In the genomic region with DNA sequence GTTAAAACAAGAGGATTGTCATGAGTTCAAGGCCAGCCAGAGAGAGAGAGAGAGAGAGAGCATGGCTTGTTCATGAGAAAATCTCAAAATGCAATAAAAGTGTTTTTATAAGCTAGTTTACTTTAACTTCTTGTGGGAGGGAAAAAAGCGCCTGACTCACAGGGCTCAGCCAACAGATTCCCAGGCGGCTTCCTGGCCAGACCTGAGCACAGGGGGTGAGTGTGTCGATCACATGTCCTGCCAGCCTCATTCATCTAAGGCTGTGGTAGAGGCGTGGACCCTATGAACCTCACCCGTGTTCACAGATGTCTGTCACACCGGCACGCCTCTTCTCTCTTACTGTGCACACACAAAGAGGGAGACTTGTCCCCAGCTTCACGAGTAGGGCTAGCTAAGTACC, we compare ENCODE assay signal across 9 mouse cellular contexts.
DNase-seq lines count a peak whose midpoint lies in the region; ATAC-seq and TF ChIP-seq lines count a peak whose summit lies in the region.
"Had no signal": no experiment of that assay in that cellular context is flagged by ENCODE, and none has a peak within 500 bp of the region (broad histone marks: within the 10 kb centered on the region; RNA-seq: fewer than 3 reads in every experiment).

No protein-coding gene starts in this region.

- H3K79me2 ChIP-seq in heart, adult 2 months (replicated peaks; ENCODE audit: control insufficient read depth, insufficient read depth, low read length), result no peaks in the 10 kb centered on the region; the same call in 1 of the 2 replicates

- H3K27ac ChIP-seq in heart, adult 2 months, result peak overlapping the region; percentile 40
- peak overlapping the region; percentile 49 for H3K27ac ChIP-seq in neural tube, embryonic 13.5 days (replicated peaks)
- H3K27ac ChIP-seq: macrophage had no signal

- no peak for DNase-seq in heart, adult 2 months
- DNase-seq in heart, postnatal 25 days (ENCODE audit: low spot score), result no peak
- DNase-seq in neural tube, embryonic 10.5 days (ENCODE audit: extremely low spot score, low spot score), result no peak
- DNase-seq in kidney, postnatal 14 days, result peak; percentile 65
- DNase-seq in yolk sac, embryonic 10.5 days (ENCODE audit: low spot score), result peak; percentile 59
- DNase-seq in cerebellum, adult 9-11 months, result no peak
- DNase-seq in ovary, postnatal 14 days (ENCODE audit: low spot score), result no peak

- no peak for TF ChIP-seq POLR2A in heart, adult 2 months (IDR thresholded peaks at IDR 0.05; ENCODE audit: insufficient read depth, low read depth, low read length)

- no peak overlapping the region for H3K4me3 ChIP-seq in heart, adult 2 months
- no peak overlapping the region for H3K4me3 ChIP-seq in neural tube, embryonic 13.5 days

- intact Hi-C loops in heart, adult 2 months (cut with DNase I), result no loop called here
- intact Hi-C loops in heart, postnatal 25 days (cut with DNase I), result no loop called here

- H3K9me3 ChIP-seq in neural tube, embryonic 13.5 days, result no peaks in the 10 kb centered on the region

- TF ChIP-seq EP300 in heart, adult 2 months (IDR thresholded peaks at IDR 0.05; ENCODE audit: insufficient read depth, low read depth, low read length), result no peak

- H3K27me3 ChIP-seq in heart, adult 2 months (ENCODE audit: control insufficient read depth, insufficient read depth, low read length), result no peaks in the 10 kb centered on the region
- no peaks in the 10 kb centered on the region for H3K27me3 ChIP-seq in neural tube, embryonic 13.5 days

- WGBS in heart, adult 2 months, result 33% methylated on average over 8 of the region's 8 CpGs
- 75% methylated on average over 8 of the region's 8 CpGs for WGBS in neural tube, embryonic 13.5 days

- H3K4me2 ChIP-seq in neural tube, embryonic 13.5 days, result no peak overlapping the region

- peaks cover 23% of the 10 kb centered on the region for H3K36me3 ChIP-seq in heart, adult 2 months (ENCODE audit: control insufficient read depth, insufficient read depth, low read length)
- H3K36me3 ChIP-seq in neural tube, embryonic 13.5 days, result no peaks in the 10 kb centered on the region

- H3K9ac ChIP-seq in heart, adult 2 months (ENCODE audit: low read depth, low read length), result no peak overlapping the region
- H3K9ac ChIP-seq in neural tube, embryonic 13.5 days, result no peak overlapping the region

- no peak for ATAC-seq in neural tube, embryonic 13.5 days (ENCODE audit: low read depth)

- no peak for TF ChIP-seq CTCF in heart, adult 2 months (IDR thresholded peaks at IDR 0.05)

- H3K4me1 ChIP-seq in heart, adult 2 months (ENCODE audit: control insufficient read depth, insufficient read depth, low read length), result peaks cover 16% of the 10 kb centered on the region
- peaks cover 9% of the 10 kb centered on the region for H3K4me1 ChIP-seq in neural tube, embryonic 13.5 days (replicated peaks)

Comparison
In these comparisons a context has a peak if more than half of its experiments do, and no peak if none do; other contexts are left out.
1. DNase-seq: peak in kidney, postnatal 14 days (single experiment) and yolk sac, embryonic 10.5 days (single experiment); none in heart, adult 2 months (0 of 2), heart, postnatal 25 days (single experiment), neural tube, embryonic 10.5 days (single experiment), cerebellum, adult 9-11 months (single experiment) and ovary, postnatal 14 days (single experiment).